Mouse (Mus musculus) forebrain, embryonic 12.5 days (tissue): Measurements from ENCODE around the gene Pld5. TPM values are rescaled to one million over a fixed set of nuclear protein-coding genes. Genes with fewer than 3 reads are reported as not detected.

Experiments
- ATAC-seq: fragments of 200-750 bp; cut with Nextera tagmentation; 2 replicates; pipeline ENCODE4 v1.8.0; 2017; ENCODE audit warnings: moderate TSS enrichment; ENCODE audit not compliant: low FRiP score
- H3K27ac ChIP-seq: fragments of 300-500 bp; sonication (generic); 2 replicates; pipeline ENCODE4 v1.5.1; 2016; ENCODE audit warnings: mild to moderate bottlenecking
- H3K27me3 ChIP-seq: fragments of 300-500 bp; sonication (generic); 2 replicates; pipeline ENCODE4 v1.6.1; 2016; ENCODE audit warnings: mild to moderate bottlenecking
- H3K36me3 ChIP-seq: fragments of 300-500 bp; sonication (generic); replicated peaks from 2 replicates; pipeline ENCODE4 v1.6.1; 2016; ENCODE audit warnings: mild to moderate bottlenecking
- H3K4me1 ChIP-seq: fragments of 300-500 bp; sonication (generic); 2 replicates; pipeline ENCODE4 v1.6.1; 2016
- H3K4me2 ChIP-seq: fragments of 300-500 bp; sonication (generic); 2 replicates; pipeline ENCODE4 v1.6.1; 2016; ENCODE audit warnings: mild to moderate bottlenecking, moderate library complexity
- H3K4me3 ChIP-seq: fragments of 300-500 bp; sonication (generic); replicated peaks from 2 replicates; pipeline ENCODE4 v1.5.1; 2016; ENCODE audit warnings: mild to moderate bottlenecking
- H3K9ac ChIP-seq: fragments of 300-500 bp; sonication (generic); 2 replicates; pipeline ENCODE4 v1.6.1; 2016; ENCODE audit warnings: mild to moderate bottlenecking
- H3K9me3 ChIP-seq: fragments of 300-500 bp; sonication (generic); 2 replicates; pipeline ENCODE4 v1.6.1; 2016
- WGBS: fragments of 180-500 bp; shearing (Covaris S2); methylation state at CpG from one replicate; pipeline ENCODE4 v1.1.7; 2016; 5-methylcytosine and 5-hydroxymethylcytosine counted together
- polyA plus RNA-seq: library from polyadenylated mRNA; unstranded; fragments of >200 nt; fragmentation: Nextera tagmentation; extraction: Ambion mirVana; gene quantifications from 2 replicates; pipeline ENCODE4 v1.2.1, GENCODE M21; 2016

The Pld5 gene
- polyA plus RNA-seq, 1 experiment from 2014 or later: 1.0 TPM

DNA sequence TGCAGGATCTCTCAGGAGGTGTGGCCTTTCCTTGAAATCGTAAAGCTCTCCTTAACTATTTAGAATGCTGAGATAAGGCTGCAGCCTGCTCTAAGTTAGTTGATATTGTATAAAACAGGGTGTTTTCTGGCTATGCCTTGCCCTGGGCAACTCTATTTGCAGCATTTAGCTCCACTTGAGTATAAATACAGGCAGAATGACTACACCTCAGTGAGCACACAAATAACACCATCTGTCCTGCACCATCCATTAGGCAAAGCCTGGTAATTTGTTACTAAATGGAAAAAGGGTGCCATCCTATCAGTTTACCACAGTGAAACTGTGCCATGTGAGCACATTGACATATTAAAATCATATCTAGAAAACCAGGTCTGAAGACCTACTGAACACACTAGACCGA is 149.3 kb downstream of the Pld5 start:
- Histone ChIP-seq H3K27ac (no peak overlapping the region), H3K4me3 (no peak overlapping the region), H3K9me3 (no peaks in the 10 kb centered on the region), H3K4me2 (no peak overlapping the region), H3K4me1 (no peaks in the 10 kb centered on the region), H3K36me3 (no peaks in the 10 kb centered on the region), H3K27me3 (no peaks in the 10 kb centered on the region), H3K9ac (no peak overlapping the region)
- 74% methylated on average over 2 of the region's 2 CpGs for WGBS
- no peak for ATAC-seq

DNA sequence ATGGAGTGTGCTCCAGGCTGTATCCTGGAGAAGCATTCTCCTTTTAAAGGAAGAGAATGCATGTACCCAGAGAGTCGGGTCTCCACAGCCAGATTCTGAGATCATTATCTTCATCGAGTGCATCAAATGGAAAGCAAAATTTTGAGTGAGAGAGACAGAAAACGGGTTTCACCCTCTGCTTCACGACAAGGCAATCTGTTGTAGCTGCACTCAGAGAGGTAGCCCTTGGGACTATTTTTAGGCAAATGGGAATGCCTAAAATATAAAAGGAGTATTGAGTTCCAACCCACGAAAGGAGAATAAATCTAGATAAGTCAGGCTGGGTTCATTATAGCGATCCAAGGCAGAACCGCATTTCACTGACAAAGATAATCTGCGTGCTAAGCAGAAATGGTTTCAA is 150.7 kb downstream of the Pld5 start:
- ATAC-seq: no peak
- Histone ChIP-seq H3K36me3 (no peaks in the 10 kb centered on the region), H3K4me3 (no peak overlapping the region), H3K27me3 (no peaks in the 10 kb centered on the region), H3K9me3 (no peaks in the 10 kb centered on the region), H3K27ac (no peak overlapping the region), H3K9ac (no peak overlapping the region), H3K4me2 (no peak overlapping the region), H3K4me1 (no peaks in the 10 kb centered on the region)
- WGBS: 85% methylated on average over 8 of the region's 8 CpGs

DNA sequence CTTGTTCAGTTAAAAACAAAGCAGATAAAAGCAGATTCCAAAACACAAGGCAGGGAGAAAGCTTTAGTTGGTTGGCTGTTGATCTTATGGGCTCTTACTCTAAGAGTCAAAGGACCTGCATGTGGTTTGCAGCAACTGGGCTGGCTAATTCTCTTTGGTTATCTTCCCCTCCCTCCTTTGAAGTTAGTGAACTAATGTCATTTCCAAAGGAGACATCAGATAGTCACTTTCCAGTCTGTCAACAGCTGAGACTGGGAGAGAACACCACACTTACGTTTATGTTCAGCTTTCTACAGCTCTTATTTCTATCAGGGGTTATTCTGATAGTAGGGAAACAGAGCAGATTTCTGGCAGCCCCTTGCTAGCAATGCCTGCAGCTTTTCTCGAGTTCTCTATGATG is 151.3 kb downstream of the Pld5 start:
- Histone ChIP-seq H3K9me3 (no peaks in the 10 kb centered on the region), H3K36me3 (no peaks in the 10 kb centered on the region), H3K4me1 (no peaks in the 10 kb centered on the region), H3K4me2 (no peak overlapping the region), H3K27me3 (no peaks in the 10 kb centered on the region), H3K4me3 (no peak overlapping the region), H3K9ac (no peak overlapping the region), H3K27ac (no peak overlapping the region)
- 64% methylated on average over 2 of the region's 2 CpGs for WGBS
- no peak for ATAC-seq

DNA sequence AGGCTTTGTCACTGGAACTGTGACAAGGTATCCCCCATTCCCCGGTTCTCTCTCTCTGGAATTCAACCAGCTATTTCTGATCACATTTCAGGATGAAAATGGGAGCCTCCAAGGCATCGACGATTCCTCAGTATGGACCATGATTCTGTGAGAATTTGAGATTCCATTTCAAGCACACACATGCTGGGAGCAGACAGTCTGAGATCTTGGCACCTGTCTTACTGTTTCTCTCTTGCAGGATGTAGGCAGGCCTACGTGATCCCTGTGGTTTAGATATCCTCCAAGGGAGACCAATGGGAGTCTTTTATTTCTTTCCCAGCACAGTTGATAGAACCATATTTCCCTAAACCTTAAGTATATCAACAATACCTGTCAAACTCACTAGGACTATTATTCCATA is 159.5 kb downstream of the Pld5 start:
- no peak for ATAC-seq
- whole genome bisulfite sequencing: 93% methylated on average over 4 of the region's 4 CpGs
- H3K4me3 ChIP-seq: no peak overlapping the region

DNA sequence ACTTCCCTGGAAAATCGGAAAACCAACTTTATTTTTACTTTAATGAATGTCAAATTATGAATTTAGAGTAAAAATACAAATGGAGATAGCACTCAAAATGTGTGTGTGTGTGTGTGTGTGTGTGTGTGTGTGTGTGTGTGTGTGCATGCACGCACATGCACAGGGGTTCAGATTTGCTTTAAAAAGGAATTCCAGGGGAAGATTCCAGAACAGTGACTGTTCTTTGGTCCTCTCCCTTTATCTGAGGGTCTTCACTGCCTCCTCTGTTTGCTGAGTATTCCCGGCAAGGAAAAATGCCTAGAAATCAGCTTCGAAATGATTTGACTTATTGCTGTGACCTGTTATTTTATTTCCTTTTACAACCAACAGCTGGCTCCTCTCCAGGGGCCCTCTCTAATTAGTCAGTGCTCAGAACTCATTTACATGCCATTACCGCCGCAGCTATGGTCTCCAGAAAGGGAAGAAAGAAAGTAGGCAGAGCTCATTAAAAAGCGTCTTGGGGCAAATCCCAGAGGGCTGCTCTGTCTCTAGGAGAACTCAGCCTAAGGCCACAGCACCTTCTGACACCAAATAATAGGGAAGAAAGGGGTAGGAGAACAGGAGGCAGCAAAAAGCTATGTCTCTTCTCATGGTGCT is 176.3 kb downstream of the Pld5 start:
- Histone ChIP-seq H3K27ac (peak overlapping the region; percentile 59; the same call in 1 of the 2 replicates), H3K36me3 (no peaks in the 10 kb centered on the region), H3K4me1 (peaks cover 9% of the 10 kb centered on the region), H3K9me3 (no peaks in the 10 kb centered on the region), H3K27me3 (no peaks in the 10 kb centered on the region), H3K4me3 (no peak overlapping the region), H3K9ac (no peak overlapping the region), H3K4me2 (peak overlapping the region; percentile 8; the same call in 1 of the 2 replicates)
- ATAC-seq: peak; percentile 95
- WGBS: 15% methylated on average over 7 of the region's 7 CpGs

More for the DNA sequence above, 159.5 kb downstream of the Pld5 start:
- H3K27me3 ChIP-seq: no peaks in the 10 kb centered on the region
- H3K9me3 ChIP-seq: no peaks in the 10 kb centered on the region
- H3K4me1 ChIP-seq: no peaks in the 10 kb centered on the region
- no peak overlapping the region for H3K9ac ChIP-seq
- no peak overlapping the region for H3K4me2 ChIP-seq
- H3K27ac ChIP-seq: no peak overlapping the region
- H3K36me3 ChIP-seq: no peaks in the 10 kb centered on the region

DNA sequence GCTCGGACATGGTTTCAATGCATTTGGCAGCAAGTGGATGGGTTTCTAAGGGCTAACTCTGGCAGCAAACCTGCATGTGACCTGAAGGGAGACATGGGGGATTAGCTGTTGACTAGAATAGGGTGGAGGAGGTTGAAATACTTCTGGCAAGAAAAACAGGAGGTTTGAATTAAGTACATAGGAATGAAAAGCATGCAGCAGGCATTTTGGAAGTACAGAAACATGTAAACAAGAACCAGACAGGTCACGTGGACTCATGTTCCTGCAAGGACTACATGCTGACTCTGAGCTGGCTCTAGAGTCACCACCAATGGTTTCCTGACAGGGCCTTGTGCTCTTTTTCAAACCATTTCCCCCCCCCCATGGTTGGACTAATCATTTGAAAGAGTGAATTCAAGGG is 183.0 kb downstream of the Pld5 start:
- no peaks in the 10 kb centered on the region for H3K9me3 ChIP-seq
- 77% methylated on average over 2 of the region's 2 CpGs for WGBS
- H3K9ac ChIP-seq: no peak overlapping the region
- no peak overlapping the region for H3K4me2 ChIP-seq
- no peak overlapping the region for H3K27ac ChIP-seq
- ATAC-seq: no peak
- H3K27me3 ChIP-seq: no peaks in the 10 kb centered on the region
- H3K36me3 ChIP-seq: no peaks in the 10 kb centered on the region
- no peak overlapping the region for H3K4me3 ChIP-seq
- H3K4me1 ChIP-seq: no peaks in the 10 kb centered on the region

DNA sequence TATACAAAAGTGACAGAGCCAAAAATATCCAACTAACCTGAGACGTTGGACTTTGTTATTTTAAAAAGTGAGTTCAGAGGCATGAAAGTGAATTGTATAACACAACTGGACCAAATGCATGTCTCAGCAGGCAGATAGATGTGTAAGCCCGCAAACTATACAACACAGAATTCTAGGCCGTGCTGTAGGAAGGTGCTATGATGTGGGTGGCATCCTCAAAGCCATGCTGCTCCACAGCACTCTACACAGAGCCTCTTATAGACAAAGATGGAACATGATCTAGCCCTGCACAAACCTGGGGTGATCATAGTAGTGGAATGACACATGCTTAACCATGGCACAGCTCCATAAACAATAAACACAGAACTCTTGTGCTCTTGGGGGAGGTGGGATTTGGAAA is 185.7 kb downstream of the Pld5 start:
- Histone ChIP-seq H3K4me1 (no peaks in the 10 kb centered on the region), H3K4me3 (no peak overlapping the region), H3K36me3 (no peaks in the 10 kb centered on the region), H3K27me3 (no peaks in the 10 kb centered on the region), H3K27ac (no peak overlapping the region), H3K9ac (no peak overlapping the region), H3K4me2 (no peak overlapping the region), H3K9me3 (no peaks in the 10 kb centered on the region)
- WGBS: 92% methylated on average over 3 of the region's 3 CpGs
- ATAC-seq: no peak

DNA sequence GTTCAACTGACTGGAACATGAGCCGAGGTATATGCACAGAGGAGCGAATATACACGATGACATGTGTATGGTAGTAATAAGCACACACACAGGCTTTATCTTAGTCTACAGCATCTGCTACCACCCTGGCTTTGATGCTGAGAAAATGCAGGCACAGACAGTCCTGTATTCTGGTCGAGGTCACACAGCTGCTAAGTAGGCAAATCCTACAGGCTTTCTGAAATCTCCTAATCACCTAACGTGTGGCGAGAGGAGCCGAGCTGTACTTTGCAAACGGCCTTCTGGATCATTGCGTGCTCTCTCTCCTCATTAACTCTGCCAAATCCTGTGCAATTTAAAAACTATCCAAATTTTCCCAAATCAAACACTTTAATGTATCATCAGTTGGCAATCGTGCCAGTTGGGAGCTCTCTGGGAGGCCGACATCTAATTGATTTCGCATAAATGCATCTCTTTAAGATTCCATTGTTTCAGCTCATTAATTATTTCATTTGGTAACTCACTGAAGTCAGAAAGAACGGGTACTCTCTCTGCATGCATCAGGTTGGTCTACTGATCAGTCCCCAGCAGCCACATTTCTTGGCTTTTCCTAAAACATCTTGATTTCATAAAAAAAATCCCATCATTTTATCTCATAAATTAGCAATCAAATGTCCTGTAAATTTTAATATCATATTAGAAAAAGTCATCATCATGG is 189.0 kb downstream of the Pld5 start:
- H3K9me3 ChIP-seq: no peaks in the 10 kb centered on the region
- H3K36me3 ChIP-seq: no peaks in the 10 kb centered on the region
- H3K4me2 ChIP-seq: no peak overlapping the region
- no peak; the same call in 1 of the 2 replicates for ATAC-seq
- H3K27me3 ChIP-seq: no peaks in the 10 kb centered on the region
- H3K4me3 ChIP-seq: no peak overlapping the region
- H3K27ac ChIP-seq: no peak overlapping the region
- H3K4me1 ChIP-seq: peaks cover 6% of the 10 kb centered on the region; the same call in 1 of the 2 replicates
- H3K9ac ChIP-seq: no peak overlapping the region
- 58% methylated on average over 13 of the region's 13 CpGs for WGBS

DNA sequence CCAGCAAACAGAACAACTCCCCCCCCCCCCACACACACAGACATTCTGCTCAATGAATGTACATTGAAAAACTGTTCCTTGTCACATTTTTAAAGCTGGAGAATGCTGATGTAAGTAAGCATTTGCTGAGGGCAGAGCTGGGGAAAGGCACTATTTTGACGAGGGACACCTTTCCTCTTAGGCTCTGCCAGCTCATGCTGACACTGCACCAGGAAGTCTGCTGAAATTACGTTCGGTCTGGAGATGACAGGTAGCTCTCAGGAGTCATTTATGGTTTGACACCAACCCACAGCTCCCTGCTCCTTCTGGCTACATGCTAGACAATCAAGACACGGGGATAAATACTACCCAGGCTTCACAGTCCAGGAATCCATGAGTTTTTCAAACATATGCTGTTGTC is 192.8 kb downstream of the Pld5 start:
- Histone ChIP-seq H3K27me3 (no peaks in the 10 kb centered on the region), H3K27ac (no peak overlapping the region), H3K4me1 (peaks cover 6% of the 10 kb centered on the region; the same call in 1 of the 2 replicates), H3K9me3 (no peaks in the 10 kb centered on the region), H3K36me3 (no peaks in the 10 kb centered on the region), H3K4me2 (no peak overlapping the region), H3K9ac (no peak overlapping the region), H3K4me3 (no peak overlapping the region)
- WGBS: 77% methylated on average over 4 of the region's 4 CpGs
- no peak for ATAC-seq

DNA sequence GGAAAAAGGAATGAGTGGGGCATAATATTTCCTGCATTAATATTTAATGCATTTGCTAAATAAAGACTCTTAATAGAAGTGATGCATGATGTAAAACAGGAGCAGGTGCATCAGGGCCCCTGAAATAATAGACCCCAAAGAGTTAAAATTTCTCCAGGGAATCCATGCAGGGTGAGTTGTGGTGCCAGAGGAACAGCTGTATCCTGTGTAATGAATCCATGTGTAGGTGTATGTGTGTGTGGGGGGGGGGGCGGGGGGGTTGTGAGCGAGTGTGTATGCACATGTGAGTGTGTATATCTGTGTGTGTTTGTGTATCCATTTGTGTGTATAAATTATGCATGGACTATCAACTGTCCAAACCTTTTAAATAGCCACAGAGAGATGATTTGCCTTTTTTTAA is 194.1 kb downstream of the Pld5 start:
- no peak overlapping the region for H3K4me3 ChIP-seq
- H3K27ac ChIP-seq: no peak overlapping the region
- 65% methylated on average over 2 of the region's 2 CpGs for WGBS
- no peaks in the 10 kb centered on the region for H3K36me3 ChIP-seq
- peaks cover 8% of the 10 kb centered on the region; the same call in 1 of the 2 replicates for H3K4me1 ChIP-seq
- no peak overlapping the region for H3K9ac ChIP-seq
- H3K4me2 ChIP-seq: no peak overlapping the region
- H3K27me3 ChIP-seq: no peaks in the 10 kb centered on the region
- H3K9me3 ChIP-seq: no peaks in the 10 kb centered on the region
- ATAC-seq: no peak

DNA sequence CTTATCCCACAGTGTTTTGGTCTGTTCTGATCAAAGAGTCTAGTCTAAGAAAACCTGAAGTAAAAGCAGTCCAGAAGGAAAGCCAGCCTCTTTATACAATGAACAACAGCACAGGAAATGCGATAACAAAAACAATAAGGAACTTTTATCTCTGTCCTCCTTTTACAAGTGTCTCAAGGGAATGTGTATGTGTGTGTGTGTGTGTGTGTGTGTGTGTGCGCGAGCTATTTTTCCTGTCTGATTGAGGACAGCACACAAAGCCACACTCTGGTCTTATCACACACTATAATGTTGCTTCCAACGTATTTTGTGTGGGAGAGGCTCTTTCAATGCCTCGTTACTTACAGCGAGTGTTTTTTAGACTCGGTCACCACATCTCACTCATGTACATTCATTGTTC is 196.7 kb downstream of the Pld5 start:
- 77% methylated on average over 7 of the region's 7 CpGs for WGBS
- ATAC-seq: no peak
- no peak overlapping the region for H3K4me2 ChIP-seq
- no peak overlapping the region for H3K27ac ChIP-seq
- no peak overlapping the region for H3K9ac ChIP-seq
- no peak overlapping the region for H3K4me3 ChIP-seq
- no peaks in the 10 kb centered on the region for H3K36me3 ChIP-seq
- H3K27me3 ChIP-seq: no peaks in the 10 kb centered on the region
- no peaks in the 10 kb centered on the region for H3K9me3 ChIP-seq
- peaks cover 17% of the 10 kb centered on the region for H3K4me1 ChIP-seq

DNA sequence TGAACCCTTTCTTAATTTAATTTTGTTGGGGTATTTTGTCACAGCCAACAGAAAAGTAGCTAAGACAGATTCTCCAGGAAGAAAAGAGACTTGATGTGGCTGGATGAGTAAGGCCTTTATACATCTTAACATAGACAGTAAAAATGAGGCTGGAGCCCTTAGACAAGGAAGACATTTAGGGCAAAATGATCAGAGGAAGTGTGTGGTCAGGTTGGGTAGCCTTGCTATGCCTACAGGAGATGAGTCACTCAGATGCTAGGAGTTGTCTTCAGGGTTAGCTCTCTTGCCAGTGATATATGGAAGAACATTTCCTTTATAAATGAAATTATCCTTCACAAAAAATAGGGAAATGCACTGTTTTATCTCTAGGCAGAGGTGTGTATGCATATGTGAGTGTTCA is 198.3 kb downstream of the Pld5 start:
- no peak overlapping the region for H3K27ac ChIP-seq
- H3K4me1 ChIP-seq: peaks cover 12% of the 10 kb centered on the region
- no peak for ATAC-seq
- no peaks in the 10 kb centered on the region for H3K9me3 ChIP-seq
- no peaks in the 10 kb centered on the region for H3K27me3 ChIP-seq
- H3K4me3 ChIP-seq: no peak overlapping the region
- H3K36me3 ChIP-seq: no peaks in the 10 kb centered on the region
- H3K9ac ChIP-seq: no peak overlapping the region
- H3K4me2 ChIP-seq: no peak overlapping the region

DNA sequence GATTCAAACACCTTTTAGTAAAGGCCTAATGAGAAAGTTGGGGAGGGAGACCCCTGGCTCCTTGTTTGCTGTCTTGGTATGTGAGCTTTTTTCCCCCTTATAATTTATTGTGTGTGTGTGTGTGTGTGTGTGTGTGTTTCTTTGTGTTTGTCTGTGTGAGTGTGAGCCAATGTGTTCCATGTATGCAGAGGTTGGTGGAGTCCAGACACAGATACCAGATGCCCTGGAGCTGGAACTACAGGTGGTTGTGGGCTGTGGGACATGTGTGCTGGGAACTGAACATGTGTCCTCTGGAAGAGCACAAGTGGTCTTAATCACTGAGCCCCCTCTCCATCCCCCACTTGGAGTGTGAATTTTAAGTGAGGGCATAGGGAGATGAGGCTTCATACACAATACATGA is 199.3 kb downstream of the Pld5 start:
- no peaks in the 10 kb centered on the region for H3K9me3 ChIP-seq
- no peak overlapping the region for H3K4me3 ChIP-seq
- no peak overlapping the region for H3K4me2 ChIP-seq
- no peak overlapping the region for H3K27ac ChIP-seq
- no peak overlapping the region for H3K9ac ChIP-seq
- H3K4me1 ChIP-seq: peaks cover 11% of the 10 kb centered on the region
- H3K36me3 ChIP-seq: no peaks in the 10 kb centered on the region
- ATAC-seq: peak; percentile 45
- H3K27me3 ChIP-seq: no peaks in the 10 kb centered on the region
